Mouse (Mus musculus): Measurements from ENCODE around the gene Bcl6.

The Bcl6 gene

GRCm38 (mm10) chr16:23990161-23990970 lies 1.7 kb upstream of the Bcl6 start:
- DNase-seq, result peak; percentile 57

- peak; percentile 80 for DNase-seq
Measured at GRCm38 (mm10) chr16:23989209-23990160, 833 bp upstream of the Bcl6 start.

- DNase-seq, result no peak
Measured at GRCm38 (mm10) chr16:23988157-23988465, 541 bp downstream of the Bcl6 start.

- DNase-seq, result peak; percentile 69
Measured at GRCm38 (mm10) chr16:23987341-23988156, 1.1 kb downstream of the Bcl6 start.

GRCm38 (mm10) chr16:23986871-23987270 lies 1.8 kb downstream of the Bcl6 start:
- peak; percentile 75 for DNase-seq

GRCm38 (mm10) chr16:23986176-23986575 lies 2.5 kb downstream of the Bcl6 start:
- DNase-seq, result peak; percentile 69

GRCm38 (mm10) chr16:23985467-23985861 lies 3.2 kb downstream of the Bcl6 start:
- peak; percentile 65 for DNase-seq

GRCm38 (mm10) chr16:23984760-23985466 lies 3.7 kb downstream of the Bcl6 start:
- peak; percentile 76 for DNase-seq

GRCm38 (mm10) chr16:23984183-23984582 lies 4.5 kb downstream of the Bcl6 start:
- peak; percentile 95 for DNase-seq

- DNase-seq, result peak; percentile 88
Measured at GRCm38 (mm10) chr16:23982891-23983588, 5.6 kb downstream of the Bcl6 start.

- peak; percentile 96 for DNase-seq
Measured at GRCm38 (mm10) chr16:23981925-23982851, 6.5 kb downstream of the Bcl6 start.

GRCm38 (mm10) chr16:23980991-23981720 lies 7.5 kb downstream of the Bcl6 start:
- DNase-seq, result peak; percentile 56

GRCm38 (mm10) chr16:23980201-23980870 lies 8.3 kb downstream of the Bcl6 start:
- peak; percentile 42 for DNase-seq

- DNase-seq, result no peak
Measured at GRCm38 (mm10) chr16:23979446-23979845, 9.2 kb downstream of the Bcl6 start.

- DNase-seq, result no peak
Measured at GRCm38 (mm10) chr16:23978495-23978894, 10.2 kb downstream of the Bcl6 start.

GRCm38 (mm10) chr16:23977732-23978131 lies 10.9 kb downstream of the Bcl6 start:
- DNase-seq, result no peak

GRCm38 (mm10) chr16:23976196-23976595 lies 12.5 kb downstream of the Bcl6 start:
- DNase-seq, result no peak

- DNase-seq, result peak; percentile 5
Measured at GRCm38 (mm10) chr16:23973635-23974367, 14.9 kb downstream of the Bcl6 start.

All from cerebellum, adult 9-10 months (tissue).